Mouse (Mus musculus): ENCODE data around the gene Nosip.
A peak's percentile ranks its signal among the peaks of the same experiment; 100 is the strongest.

Gene Nosip

DNA sequence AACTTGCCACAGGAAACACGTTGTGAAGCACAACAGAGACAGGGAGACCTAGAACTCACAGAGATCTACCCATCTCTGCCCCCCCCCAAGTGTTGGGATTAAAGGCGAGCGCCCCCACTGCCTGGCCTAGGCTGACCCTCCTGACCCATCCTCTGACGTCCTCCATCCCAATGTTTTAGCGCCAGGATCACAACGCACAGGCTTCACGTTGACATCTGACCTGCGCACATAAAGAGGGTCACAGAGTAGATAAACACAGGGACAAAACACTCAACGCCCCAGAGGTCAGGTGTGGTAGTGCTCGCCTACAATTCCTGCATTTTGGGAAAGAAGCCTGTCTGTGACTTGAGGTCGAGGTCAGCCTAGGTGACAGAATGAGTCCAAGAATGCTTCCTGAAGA, 25.5 kb upstream of the Nosip start:
- no peak for DNase-seq

DNA sequence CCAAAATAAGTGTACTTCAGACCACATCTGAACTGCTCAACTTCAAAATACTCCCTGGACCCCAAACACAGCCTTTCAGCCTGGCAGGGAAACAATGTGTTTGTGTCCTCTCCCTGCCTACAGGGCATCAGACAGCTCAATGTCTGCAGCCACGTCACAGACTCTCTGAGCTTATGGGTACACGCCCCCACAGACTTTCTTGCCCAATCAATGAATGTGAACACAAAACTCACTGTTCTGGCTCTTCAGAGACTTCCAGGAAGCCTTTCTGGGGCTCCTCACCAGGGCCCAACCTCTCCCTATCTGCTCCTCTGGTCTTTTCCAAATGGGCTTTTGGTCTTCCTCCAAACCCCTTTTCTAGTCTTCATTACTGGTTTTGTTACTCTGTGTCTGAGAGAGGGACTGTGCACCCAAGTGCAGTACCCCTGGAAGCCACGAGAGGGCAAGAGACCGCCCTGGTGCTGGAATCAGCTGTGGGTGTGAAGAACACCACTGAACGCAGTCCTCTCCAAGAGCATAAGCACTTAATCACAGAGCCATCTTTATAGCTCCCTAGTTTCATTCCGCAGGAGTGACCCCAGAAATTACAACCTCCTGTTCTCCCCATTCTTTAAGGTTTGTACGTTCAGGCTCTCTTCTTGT, 24.4 kb upstream of the Nosip start:
- peak; percentile 41 to 66 for DNase-seq

- DNase-seq, result no peak
These were observed 23.8 kb upstream of the Nosip start for GRCm38 (mm10) chr7:45038411-45038810.

DNA sequence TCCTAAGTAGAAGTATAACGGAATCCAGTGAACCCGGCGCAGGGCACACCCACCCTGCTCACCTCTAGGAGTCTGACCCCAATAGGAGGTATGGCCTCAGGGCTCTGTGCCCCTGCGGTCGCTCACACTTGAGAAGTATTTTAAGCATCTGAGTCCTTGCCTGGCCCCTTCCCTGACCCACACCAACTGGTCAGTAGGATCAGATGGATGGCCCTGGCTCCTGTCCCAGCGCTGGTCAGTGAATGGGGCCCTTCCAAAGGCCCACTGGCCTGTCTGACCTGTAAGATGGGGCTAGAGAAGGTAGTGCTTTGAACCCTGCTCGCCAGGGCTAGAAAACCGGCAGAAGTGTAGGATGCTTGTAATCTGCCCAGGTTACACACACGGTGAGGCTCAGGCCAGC, 21.4 kb upstream of the Nosip start:
- DNase-seq, result no peak

DNA sequence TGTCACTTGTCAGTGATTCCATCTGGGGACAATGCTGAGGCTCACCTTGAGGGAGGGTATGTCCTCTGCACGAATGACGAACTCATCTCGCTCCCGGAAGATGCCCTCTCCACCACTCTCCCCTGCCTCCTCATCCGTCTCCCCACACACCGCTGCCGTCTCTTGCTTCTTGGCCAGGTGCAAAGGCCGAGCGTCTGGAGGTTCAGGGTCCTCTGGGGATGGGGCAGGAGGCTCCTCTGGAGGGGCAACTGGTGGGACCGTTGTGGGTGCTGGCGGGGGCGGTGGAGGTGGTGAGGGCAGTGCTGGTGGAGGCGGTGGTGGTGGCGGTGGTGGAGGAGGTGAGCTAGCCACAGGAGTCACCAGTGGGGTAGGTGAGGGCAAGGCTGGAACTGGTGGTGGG, 18.9 kb upstream of the Nosip start:
- DNase-seq, result no peak

GRCm38 (mm10) chr7:45045741-45046140, 16.5 kb upstream of the Nosip start:
- DNase-seq, result no peak

- no peak for DNase-seq
These were observed 15.3 kb upstream of the Nosip start for GRCm38 (mm10) chr7:45046853-45047350.

GRCm38 (mm10) chr7:45047491-45047890, 14.7 kb upstream of the Nosip start:
- DNase-seq, result no peak

GRCm38 (mm10) chr7:45048001-45048890, 14.0 kb upstream of the Nosip start:
- no peak for DNase-seq

DNA sequence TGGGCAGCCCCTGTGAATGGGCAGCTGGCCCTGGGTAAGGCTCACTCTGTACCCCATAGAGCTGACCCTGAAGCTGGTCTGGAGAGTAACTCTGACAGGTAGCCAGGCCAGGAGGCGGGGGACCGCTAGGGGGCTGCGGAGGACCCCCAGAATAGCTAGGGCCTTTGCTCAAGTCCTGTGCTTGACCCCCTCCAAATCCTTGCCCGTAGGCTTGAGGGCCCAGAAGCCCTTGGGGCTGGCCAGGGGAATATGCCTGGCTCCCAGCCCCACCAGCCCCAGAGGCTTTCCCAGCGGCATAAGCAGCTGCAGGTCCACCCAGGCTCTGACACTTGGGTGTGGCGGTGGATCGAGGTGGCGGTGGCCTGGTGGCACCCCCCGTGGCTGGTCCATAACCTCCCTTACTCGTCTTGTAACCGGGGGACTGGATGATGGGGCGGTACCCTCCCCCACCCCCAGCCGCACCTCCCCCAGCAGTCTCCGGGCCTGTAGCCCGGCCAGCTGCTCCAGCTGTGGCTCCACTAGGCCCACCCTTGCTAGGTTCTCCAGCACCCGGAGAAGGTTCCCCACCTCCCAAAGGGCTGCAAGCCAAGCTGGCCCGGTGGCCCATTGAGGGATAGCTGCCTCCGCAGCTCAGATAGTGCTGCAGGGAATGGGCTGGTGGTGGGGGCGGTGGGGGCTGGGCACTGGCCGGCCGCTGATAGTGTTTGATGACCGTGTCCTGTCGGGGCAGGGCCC, 13.1 kb upstream of the Nosip start:
- no peak for DNase-seq

GRCm38 (mm10) chr7:45050945-45051600, 11.2 kb upstream of the Nosip start:
- DNase-seq, result peak in 1 of 2 experiments; percentile 22

DNA sequence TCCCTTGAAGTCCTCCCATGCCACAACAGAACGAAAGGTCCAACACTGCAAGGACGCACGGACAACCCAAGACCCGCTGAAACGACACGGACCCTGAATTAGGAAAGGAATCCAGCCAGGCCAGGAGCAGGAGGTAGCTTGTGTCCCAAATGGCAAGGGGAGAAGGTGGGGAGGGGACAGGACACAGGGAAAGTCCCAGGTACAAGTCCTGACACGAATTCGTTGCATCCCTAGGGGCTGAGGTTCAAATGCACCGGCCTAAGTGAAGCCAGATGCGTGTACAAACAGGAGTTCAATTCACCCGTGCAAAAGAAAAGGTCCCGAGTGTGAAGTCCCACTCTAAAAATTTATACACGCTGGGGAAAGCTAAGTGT, 10.6 kb upstream of the Nosip start:
- no peak for DNase-seq

- peak; percentile 42 to 46 for DNase-seq
These were observed 9.9 kb upstream of the Nosip start for GRCm38 (mm10) chr7:45052181-45052861.

GRCm38 (mm10) chr7:45052862-45053116, 9.4 kb upstream of the Nosip start, which contains the start of gene Prr12:
Gene Prr12 (minus strand): TSS chr7:45052881.
- DNase-seq, result no peak

GRCm38 (mm10) chr7:45053117-45053930, 8.9 kb upstream of the Nosip start:
- DNase-seq, result peak; percentile 78 to 82

DNA sequence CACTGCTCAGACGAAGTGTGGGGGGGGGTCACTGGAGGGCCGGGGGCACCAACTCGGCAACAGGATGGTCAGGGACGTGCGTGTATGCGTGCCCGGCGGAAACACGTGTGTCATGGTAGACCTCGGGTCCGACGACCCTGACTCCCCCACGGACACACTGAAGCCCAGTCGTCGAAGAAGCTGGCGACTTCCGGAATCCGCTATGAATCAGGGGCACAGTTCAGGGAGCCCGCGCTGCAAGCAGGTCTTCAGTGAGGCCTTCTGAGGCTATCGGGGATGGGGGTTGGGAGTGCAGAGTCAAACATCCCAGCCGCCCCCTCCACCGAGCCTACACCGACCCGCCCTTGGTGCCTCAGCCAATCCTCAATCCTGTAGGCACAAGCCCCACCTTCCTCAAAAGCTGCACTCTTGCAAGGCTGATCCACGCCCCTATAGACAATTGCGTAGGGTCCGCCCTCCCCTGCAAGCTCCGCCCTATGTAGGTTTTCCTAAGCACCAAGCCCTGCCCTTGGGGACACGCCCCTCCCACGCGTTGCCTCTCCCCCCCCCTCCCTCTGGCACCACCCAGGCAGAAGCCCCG, 8.2 kb upstream of the Nosip start:
- peak; percentile 91 to 94 for DNase-seq

- no peak for DNase-seq
These were observed 5.8 kb upstream of the Nosip start for GRCm38 (mm10) chr7:45056329-45056971.

GRCm38 (mm10) chr7:45056972-45057348, 5.3 kb upstream of the Nosip start:
- no peak for DNase-seq

DNA sequence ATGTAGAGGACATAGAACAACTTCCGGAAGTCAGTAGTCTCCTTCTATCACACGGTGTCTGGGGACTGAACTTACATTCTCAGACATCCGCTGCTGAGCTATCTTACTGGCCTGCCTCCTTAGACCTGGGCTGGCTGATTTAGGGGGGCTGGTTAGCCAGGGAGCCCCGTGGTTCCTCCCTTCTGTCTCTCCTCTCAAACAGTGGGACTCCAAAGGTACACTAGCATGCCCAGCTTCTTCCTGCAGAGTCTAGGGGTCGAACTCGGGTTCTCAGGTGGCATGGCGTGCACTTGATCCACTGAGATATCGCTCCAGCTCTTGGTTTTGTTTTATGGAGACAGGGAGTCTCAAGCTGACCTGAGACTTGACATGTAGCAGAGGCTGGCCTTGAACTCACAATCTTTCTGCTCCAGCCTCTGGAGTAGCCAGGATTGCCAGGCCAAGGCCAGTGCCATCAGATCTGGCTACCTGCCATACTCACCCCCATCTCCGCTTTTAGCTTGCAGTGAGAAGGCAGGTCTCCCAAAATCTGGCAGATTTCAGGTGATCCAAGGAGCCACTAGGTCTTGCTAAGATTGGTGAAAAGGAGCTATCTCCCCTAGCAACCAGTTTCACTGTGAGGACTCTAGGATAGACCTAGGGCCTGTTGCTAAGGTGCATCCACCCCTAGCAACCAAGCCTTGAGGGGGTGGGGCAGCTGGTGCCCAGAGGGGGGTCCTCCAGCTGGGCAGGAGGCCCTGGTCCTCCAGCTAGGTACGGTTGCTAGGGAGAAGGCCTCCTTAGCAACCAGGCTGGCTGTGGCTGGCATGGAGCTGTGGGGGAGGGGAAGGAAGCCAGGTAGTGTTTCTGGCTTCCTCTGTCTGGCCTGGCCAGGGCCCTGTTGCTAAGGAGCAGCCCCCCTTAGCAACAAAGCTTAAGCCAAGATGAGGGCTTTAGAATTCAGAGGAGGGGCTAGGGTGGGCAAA, 3.3 kb upstream of the Nosip start:
- DNase-seq, result no peak

Measured in spleen, adult 18-20 months (tissue).